24 mouse cellular contexts compared by ENCODE assay signal in genomic region chr10:33256202-33256601, GRCm38 (mm10).
DNase-seq lines count a peak whose midpoint lies in the region; ATAC-seq lines count a peak whose summit lies in the region.
"Had no signal": no experiment of that assay in that cellular context is flagged by ENCODE, and none has a peak within 500 bp of the region (broad histone marks: within the 10 kb centered on the region; RNA-seq: fewer than 3 reads in every experiment).

No protein-coding gene starts in this region.

- H3K9ac ChIP-seq in heart, embryonic 14.5 days (ENCODE audit: low read length), result no peak overlapping the region
- H3K9ac ChIP-seq in midbrain, embryonic 16.5 days (ENCODE audit: low read depth, low read length), result no peak overlapping the region
- H3K9ac ChIP-seq: forebrain, embryonic 13.5 days; hindbrain, embryonic 14.5 days had no signal

- peak; percentile 83 for DNase-seq in heart, adult 11 months
- DNase-seq in heart, postnatal 4 days, result no peak
- peak; percentile 52 for DNase-seq in heart, adult 8-10 months (ENCODE audit: low spot score)
- DNase-seq in heart, postnatal 25 days (ENCODE audit: low spot score), result no peak
- no peak for DNase-seq in heart, embryonic 10.5 days (ENCODE audit: low spot score)
- DNase-seq in adrenal gland, postnatal 10 days, result no peak
- DNase-seq: adrenal gland, adult 8-10 months; adrenal gland, postnatal 36 days; cerebellum, adult 18-20 months; cerebellum, adult 9-10 months; cerebellum, postnatal 14 days; gastrocnemius, postnatal 10 days; gastrocnemius, postnatal 36 days; kidney, adult 18-20 months had no signal

- peak; percentile 39; the same call in 1 of the 2 replicates for ATAC-seq in heart, embryonic 14.5 days (ENCODE audit: insufficient number of reproducible peaks, insufficient read depth, low FRiP score, low read depth)
- no peak for ATAC-seq in midbrain, embryonic 16.5 days
- ATAC-seq: activated CD4-positive, CD25-positive, alpha-beta regulatory T cell, adult 4 months; forebrain, embryonic 13.5 days; forebrain, embryonic 16.5 days; hindbrain, postnatal 0 days; inflammation-experienced regulatory T-cells, adult 6 months; intestine, embryonic 16.5 days had no signal

- H3K4me1 ChIP-seq in heart, embryonic 14.5 days (ENCODE audit: control insufficient read depth in 2 of 2, insufficient read depth in 2 of 2, low read length in 2 of 2), result peaks cover 0 to 9% of the 10 kb centered on the region in 2 experiments; a peak in 1 of 4 replicates
- H3K4me1 ChIP-seq in heart, embryonic 10.5 days, result no peaks in the 10 kb centered on the region
- no peaks in the 10 kb centered on the region for H3K4me1 ChIP-seq in midbrain, embryonic 16.5 days (ENCODE audit: control insufficient read depth, insufficient read depth, low read length)
- H3K4me1 ChIP-seq: forebrain, embryonic 10.5 days; forebrain, embryonic 13.5 days had no signal

- H3K4me3 ChIP-seq in heart, embryonic 14.5 days (ENCODE audit: control insufficient read depth in 1 of 2, insufficient read depth in 1 of 2, low read depth in 1 of 2, low read length in 2 of 2), result no peak overlapping the region
- no peak overlapping the region for H3K4me3 ChIP-seq in heart, embryonic 10.5 days
- no peak overlapping the region for H3K4me3 ChIP-seq in midbrain, embryonic 16.5 days (ENCODE audit: low read depth, low read length)
- H3K4me3 ChIP-seq: forebrain, embryonic 10.5 days; forebrain, embryonic 13.5 days had no signal

- 26% methylated on average over 1 of the region's 1 CpGs for WGBS in heart, embryonic 14.5 days
- WGBS in heart, embryonic 10.5 days, result 44% methylated on average over 1 of the region's 1 CpGs
- 81% methylated on average over 1 of the region's 1 CpGs for WGBS in midbrain, embryonic 16.5 days

- peak overlapping the region; percentile 62 to 64; a peak in 3 of 4 replicates for H3K27ac ChIP-seq in heart, embryonic 14.5 days (replicated peaks in 1 of 2; ENCODE audit: control insufficient read depth in 1 of 2, insufficient read depth in 1 of 2, low read depth in 2 of 2, low read length in 2 of 2)
- no peak overlapping the region for H3K27ac ChIP-seq in heart, embryonic 10.5 days
- no peak overlapping the region for H3K27ac ChIP-seq in midbrain, embryonic 16.5 days (ENCODE audit: low read length)
- H3K27ac ChIP-seq: forebrain, embryonic 10.5 days; forebrain, embryonic 13.5 days; hindbrain, embryonic 14.5 days; hindbrain, postnatal 0 days had no signal

- peak overlapping the region; percentile 36 for H3K4me2 ChIP-seq in heart, embryonic 14.5 days (ENCODE audit: low read length)
- H3K4me2 ChIP-seq in midbrain, embryonic 16.5 days (ENCODE audit: low read length), result no peak overlapping the region
- H3K4me2 ChIP-seq: forebrain, embryonic 13.5 days; hindbrain, embryonic 14.5 days had no signal

- intact Hi-C loops in heart, postnatal 25 days (cut with DNase I), result loop anchor here (10.0 kb wide), 1 partner anchor 171 kb away; the partner anchor contains the start of gene Trdn

- no peaks in the 10 kb centered on the region for H3K27me3 ChIP-seq in heart, embryonic 14.5 days (ENCODE audit: control insufficient read depth, insufficient read depth, low read length)
- no peaks in the 10 kb centered on the region for H3K27me3 ChIP-seq in heart, embryonic 10.5 days (ENCODE audit: insufficient read depth, poor library complexity, severe bottlenecking)
- H3K27me3 ChIP-seq in midbrain, embryonic 16.5 days (ENCODE audit: control insufficient read depth, insufficient read depth, low read depth, low read length), result no peaks in the 10 kb centered on the region
- H3K27me3 ChIP-seq: forebrain, embryonic 13.5 days had no signal

- H3K9me3 ChIP-seq in heart, embryonic 14.5 days (ENCODE audit: control insufficient read depth, low read length), result no peaks in the 10 kb centered on the region
- no peaks in the 10 kb centered on the region for H3K9me3 ChIP-seq in heart, embryonic 10.5 days
- no peaks in the 10 kb centered on the region for H3K9me3 ChIP-seq in midbrain, embryonic 16.5 days (replicated peaks; ENCODE audit: control insufficient read depth, low read length, poor library complexity, severe bottlenecking)
- H3K9me3 ChIP-seq: forebrain, embryonic 10.5 days; forebrain, embryonic 13.5 days had no signal

- H3K36me3 ChIP-seq in heart, embryonic 14.5 days (ENCODE audit: control insufficient read depth, insufficient read depth, low read length), result no peaks in the 10 kb centered on the region
- H3K36me3 ChIP-seq in heart, embryonic 10.5 days, result no peaks in the 10 kb centered on the region
- H3K36me3 ChIP-seq in midbrain, embryonic 16.5 days (ENCODE audit: control insufficient read depth, insufficient read depth, low read length), result no peaks in the 10 kb centered on the region
- H3K36me3 ChIP-seq: forebrain, embryonic 10.5 days had no signal

Comparison
In these comparisons a context has a peak if more than half of its experiments do, and no peak if none do; other contexts are left out.
1. DNase-seq: peak in heart, adult 11 months (single experiment) and heart, adult 8-10 months (single experiment); none in heart, postnatal 4 days (single experiment), heart, postnatal 25 days (single experiment), heart, embryonic 10.5 days (single experiment) and adrenal gland, postnatal 10 days (single experiment).
2. H3K27ac ChIP-seq: peak in heart, embryonic 14.5 days (2 of 2); none in heart, embryonic 10.5 days (single experiment) and midbrain, embryonic 16.5 days (single experiment).